Mouse (Mus musculus): ENCODE data around the gene Gm21961. TPM values are rescaled to one million over a fixed set of nuclear protein-coding genes. Genes with fewer than 3 reads are reported as not detected.

The Gm21961 gene
- total RNA-seq (2023) = not detected

GRCm38 (mm10) chr15:65014804-65015203 is at the start of gene Gm21961:
Gm21961 (minus strand) TSS chr15:65014904.

Other genes starting within 250 kb of the Gm21961 start
- gene Gm21798, start 197.2 kb downstream of the Gm21961 start, total RNA-seq (2023) = not detected